Mouse (Mus musculus) heart, adult 2 months (tissue): ENCODE data around the gene Baz2a.

Source experiments
- CTCF ChIP-seq: fragments of 200-600 bp; IDR thresholded peaks from 2 replicates; pipeline ENCODE4 v1.8.1; 2022; ENCODE audit warnings: antibody characterized with exemption, mild to moderate bottlenecking, moderate library complexity
- EP300 ChIP-seq: fragments of 200-500 bp; IDR thresholded peaks from 2 replicates; pipeline ENCODE4 v1.6.1; 2011; ENCODE audit warnings: low read depth, low read length, control low read depth; ENCODE audit not compliant: insufficient read depth

DNA sequence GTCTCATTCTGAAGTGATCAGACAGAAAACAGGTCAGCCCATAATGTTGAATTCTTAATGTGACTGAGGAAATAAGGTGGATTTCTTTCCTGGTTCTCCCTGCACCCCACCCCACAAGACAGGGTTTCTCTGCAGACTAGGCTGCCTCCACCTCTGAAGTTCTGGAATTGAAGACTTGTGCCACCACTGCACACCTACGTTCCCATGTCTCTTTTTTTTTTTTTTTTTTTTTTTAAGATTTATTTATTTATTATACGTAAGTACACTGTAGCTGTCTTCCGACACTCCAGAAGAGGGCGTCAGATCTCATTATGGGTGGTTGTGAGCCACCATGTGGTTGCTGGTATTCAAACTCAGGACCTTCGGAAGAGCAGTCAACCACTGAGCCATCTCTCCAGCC is 25.3 kb upstream of the Baz2a start:
- TF ChIP-seq CTCF (0 out of 2 replicates have a peak, but pooled peaks have one; percentile 13), EP300 (no peak)
